Mouse (Mus musculus) cerebellum, adult 11-12 months (tissue): ENCODE results near the gene Naa50.
A peak's percentile ranks its signal among the peaks of the same experiment; 100 is the strongest.

Experiments
- DNase-seq: peaks from one replicate; pipeline ENCODE4 v3.0.0; 2022

Naa50 gene

GRCm38 (mm10) chr16:44139536-44140185 lies at the start of gene Naa50, which contains the start of gene Atp6v1a:
Naa50 (plus strand) TSS chr16:44139830.
Atp6v1a (minus strand) TSS chr16:44139705.
- peak; percentile 91 for DNase-seq

GRCm38 (mm10) chr16:44099377-44099776 lies 40.3 kb upstream of the Naa50 start:
- DNase-seq: no peak

DNA sequence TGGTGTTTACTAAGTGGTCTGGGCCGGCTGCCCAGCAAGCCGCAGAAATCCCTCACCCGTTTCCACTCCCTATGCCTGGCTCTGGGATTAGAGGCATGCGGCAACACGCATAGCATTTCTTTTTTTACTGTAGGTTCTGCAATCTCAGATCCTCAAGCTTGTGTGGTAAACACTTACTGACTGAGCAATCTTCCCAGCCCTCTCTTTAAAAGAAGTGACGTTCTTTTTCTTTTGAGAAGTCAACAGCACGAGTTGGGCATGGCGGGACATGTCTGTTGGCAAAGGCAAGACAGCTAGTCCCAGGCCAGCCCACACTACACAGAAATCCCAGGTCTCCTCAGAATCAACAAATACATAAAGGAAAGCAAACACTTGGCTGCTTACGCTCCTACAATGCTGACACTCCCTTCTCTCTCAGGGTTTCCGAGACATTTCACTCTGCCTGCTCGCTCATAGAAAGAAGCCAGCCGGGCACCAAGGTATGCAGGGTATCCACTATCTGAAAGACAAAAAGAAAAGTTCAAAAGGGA lies 38.4 kb upstream of the Naa50 start:
- DNase-seq: no peak

- no peak for DNase-seq
Observed at GRCm38 (mm10) chr16:44102925-44103324, 36.7 kb upstream of the Naa50 start.

GRCm38 (mm10) chr16:44103806-44104766 lies 35.5 kb upstream of the Naa50 start:
- DNase-seq: no peak

- DNase-seq: no peak
Observed at GRCm38 (mm10) chr16:44105211-44105610, 34.4 kb upstream of the Naa50 start.

DNA sequence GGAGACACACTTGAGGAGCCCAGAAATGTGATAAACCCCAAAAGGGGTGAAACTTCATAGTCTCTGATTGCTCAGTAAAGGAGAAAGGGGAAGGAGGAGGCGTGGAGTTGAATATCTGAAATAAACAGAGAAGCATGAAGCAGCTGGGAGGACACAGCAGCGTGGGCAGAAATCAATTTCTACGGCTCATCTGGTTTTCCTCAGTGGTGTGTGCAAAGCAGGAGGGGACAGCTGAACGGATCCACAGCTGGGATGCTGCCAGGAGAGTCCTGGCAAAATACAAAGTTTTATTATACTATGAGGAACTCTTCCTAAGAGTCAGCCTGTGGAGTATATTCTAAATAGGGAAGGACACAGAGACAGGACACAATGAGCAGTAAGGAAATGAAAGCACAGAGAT lies 30.6 kb upstream of the Naa50 start:
- DNase-seq: no peak

DNA sequence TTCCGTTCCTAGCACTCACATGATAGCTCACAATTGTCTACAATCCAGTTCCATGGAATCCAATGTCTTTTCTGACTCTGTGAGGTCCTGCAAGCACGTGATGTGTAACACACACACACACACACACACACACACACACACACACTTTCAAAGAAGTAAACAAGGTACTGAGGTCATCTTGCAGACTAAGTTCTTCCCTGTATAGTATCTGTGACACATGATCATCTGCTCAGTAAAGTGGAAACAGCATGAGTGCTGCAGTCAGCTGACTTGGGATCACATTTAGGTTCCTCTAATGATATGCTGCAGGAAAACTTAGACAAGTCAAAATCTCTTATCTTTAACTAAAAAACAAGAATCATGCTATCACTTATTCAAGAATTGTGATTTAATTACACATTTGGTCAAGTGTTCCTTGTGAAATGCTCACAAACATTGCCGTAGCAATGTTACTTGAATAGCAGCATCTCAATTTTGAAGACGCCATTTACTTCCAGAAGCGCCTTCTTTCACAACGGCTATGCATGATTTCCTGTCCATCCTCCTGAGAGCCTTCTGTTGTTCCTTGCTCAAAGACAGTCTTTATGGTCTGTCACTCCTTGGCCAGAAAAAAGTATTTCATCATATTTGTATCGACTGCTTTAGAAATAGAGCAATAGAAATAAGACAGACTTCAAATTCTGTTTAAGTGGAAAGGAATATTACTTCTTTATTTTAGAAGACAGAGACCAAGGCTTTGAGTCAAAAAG lies 19.7 kb upstream of the Naa50 start:
- no peak for DNase-seq

DNA sequence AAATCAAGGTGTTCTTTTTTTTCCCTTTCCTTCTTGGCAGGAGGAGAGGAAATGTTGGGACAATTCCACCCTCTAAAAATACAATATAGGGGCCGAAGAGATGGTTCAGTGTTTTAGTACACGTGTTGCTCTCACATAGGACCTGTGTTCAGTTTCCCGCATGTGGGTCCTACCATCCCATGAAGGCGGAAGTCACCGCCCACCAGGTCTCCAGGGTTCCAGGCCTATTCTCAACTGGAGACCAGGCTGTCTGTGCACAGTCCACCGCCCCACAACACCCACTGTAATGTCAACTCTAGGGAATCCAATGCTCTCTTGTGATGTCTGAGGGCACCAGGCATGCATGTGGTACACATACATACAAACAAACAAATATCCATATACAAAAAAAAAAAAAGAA lies 17.5 kb upstream of the Naa50 start:
- DNase-seq: peak; percentile 48

- peak; percentile 43 for DNase-seq
Observed at GRCm38 (mm10) chr16:44122574-44122973, 17.1 kb upstream of the Naa50 start.

DNA sequence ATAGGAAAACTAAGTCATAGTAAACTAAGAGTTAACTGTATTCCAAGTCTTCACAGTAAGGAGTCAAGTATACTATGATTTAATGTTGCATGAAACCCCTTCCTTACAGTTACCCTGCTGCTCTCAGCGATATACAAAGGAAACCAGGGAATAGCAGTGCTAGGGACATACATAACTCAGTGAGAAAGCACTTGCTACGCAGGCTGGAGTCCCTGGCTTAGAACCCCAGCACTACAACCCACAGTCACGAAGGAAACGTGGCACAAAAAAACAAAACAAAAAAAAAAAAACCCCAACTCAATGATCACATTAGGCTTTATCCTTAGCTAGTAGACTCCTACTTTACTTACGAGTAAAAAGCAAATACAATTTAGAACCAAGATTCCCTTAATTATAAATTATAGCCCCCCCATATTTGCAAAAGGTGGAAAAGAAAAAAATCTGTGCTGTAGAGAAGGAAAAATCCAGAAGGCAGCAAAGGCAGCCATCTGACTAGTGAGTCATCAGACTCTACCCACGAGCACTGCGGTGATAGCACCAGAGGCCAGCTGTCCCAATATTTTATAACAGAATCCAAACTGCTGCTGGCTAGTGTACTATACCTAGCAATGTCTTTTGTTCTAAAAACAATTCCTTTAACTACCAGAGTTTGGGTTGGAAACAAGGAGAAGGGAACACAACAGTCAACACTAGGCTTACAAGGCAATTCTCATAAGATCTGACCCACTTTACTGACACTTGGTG lies 16.5 kb upstream of the Naa50 start:
- DNase-seq: peak; percentile 67

GRCm38 (mm10) chr16:44123786-44124185 lies 15.8 kb upstream of the Naa50 start:
- DNase-seq: peak; percentile 69

DNA sequence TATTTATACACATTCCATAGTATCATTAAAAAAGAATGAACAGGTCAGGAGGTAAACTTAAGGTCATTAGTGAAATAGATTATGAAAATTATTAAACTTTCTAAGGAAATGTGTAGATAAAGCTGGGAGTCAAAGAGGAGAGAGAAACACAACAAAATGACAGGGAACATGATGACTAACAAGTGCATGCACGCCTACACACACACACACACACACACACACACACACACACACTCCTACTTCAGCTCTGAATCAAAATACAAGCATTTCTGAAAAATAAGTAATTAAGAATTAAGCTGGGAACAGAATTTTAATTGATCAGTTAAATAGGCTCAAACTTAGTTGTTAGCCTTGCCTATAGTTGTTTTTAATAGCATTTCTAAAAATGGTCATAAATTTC lies 14.9 kb upstream of the Naa50 start:
- DNase-seq: no peak

GRCm38 (mm10) chr16:44125436-44125835 lies 14.2 kb upstream of the Naa50 start:
- DNase-seq: no peak

DNA sequence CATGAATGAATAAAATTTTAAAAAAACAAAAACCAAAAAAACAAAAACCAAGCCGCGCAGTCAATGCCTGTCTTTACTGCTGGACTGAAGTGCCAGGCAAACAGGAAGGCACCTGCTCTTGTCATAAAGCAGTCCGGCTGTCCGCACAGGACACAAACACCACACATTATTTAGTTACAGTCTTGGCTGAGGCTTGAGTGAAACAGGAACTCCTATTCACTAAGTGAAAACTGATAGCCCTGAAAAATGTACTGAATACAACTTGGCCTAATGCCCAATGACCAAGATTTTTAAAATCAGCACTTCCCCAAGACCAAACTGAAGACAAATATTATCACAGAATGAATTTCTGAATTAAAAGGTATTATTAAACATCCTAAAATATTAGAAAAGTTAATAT lies 13.2 kb upstream of the Naa50 start:
- DNase-seq: no peak

DNA sequence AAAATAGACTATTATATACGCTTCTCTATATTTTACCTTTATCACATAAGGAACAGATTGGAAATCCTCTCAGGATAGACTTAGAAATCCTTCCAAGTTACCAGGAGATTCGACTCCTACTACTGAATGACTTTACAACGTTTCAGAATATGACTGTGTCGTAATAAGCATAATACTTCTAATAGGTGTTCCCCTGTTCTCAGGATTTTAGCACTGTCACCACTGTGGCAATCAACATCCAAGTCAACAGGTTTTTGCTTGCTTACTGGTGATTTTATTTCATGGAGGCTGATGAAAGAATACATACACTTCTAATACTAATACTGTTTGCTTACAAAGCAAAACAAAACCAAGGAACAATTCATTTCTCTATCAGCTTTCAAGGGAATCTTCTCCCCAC lies 7.3 kb upstream of the Naa50 start:
- DNase-seq: no peak

GRCm38 (mm10) chr16:44133187-44133586 lies 6.4 kb upstream of the Naa50 start:
- DNase-seq: no peak

- DNase-seq: no peak
Observed at GRCm38 (mm10) chr16:44136511-44137021, 3.1 kb upstream of the Naa50 start.

- DNase-seq: no peak
Observed at GRCm38 (mm10) chr16:44138377-44138978, 1.2 kb upstream of the Naa50 start.

GRCm38 (mm10) chr16:44138979-44139535 lies 573 bp upstream of the Naa50 start:
- DNase-seq: peak; percentile 93

GRCm38 (mm10) chr16:44140186-44140787 lies 657 bp downstream of the Naa50 start:
- peak; percentile 86 for DNase-seq
